Mouse (Mus musculus): ENCODE measurements at regions not wholly inside any gene's neighbourhood (a gene's known extent, or its start where the extent isn't known, plus 50 kb on each side); places are given as distances from the start of the nearest gene placed in this dataset.

- 73% methylated on average over 5 of the region's 5 CpGs for WGBS
- no peaks in the 10 kb centered on the region for H3K4me1 ChIP-seq (ENCODE audit: control insufficient read depth, insufficient read depth, low read length)
- no peak for ATAC-seq
- H3K27ac ChIP-seq (ENCODE audit: low read depth, low read length): no peak overlapping the region
- no peaks in the 10 kb centered on the region for H3K27me3 ChIP-seq (replicated peaks; ENCODE audit: control insufficient read depth, insufficient read depth, low read length)
- H3K9ac ChIP-seq (ENCODE audit: low read length): no peak overlapping the region
- no peaks in the 10 kb centered on the region for H3K9me3 ChIP-seq (replicated peaks; ENCODE audit: control insufficient read depth, low read length)
- no peak for DNase-seq (ENCODE audit: low spot score)
- H3K36me3 ChIP-seq (ENCODE audit: control insufficient read depth, insufficient read depth, low read length): no peaks in the 10 kb centered on the region
- H3K4me2 ChIP-seq (ENCODE audit: low read length): no peak overlapping the region
- no peak overlapping the region for H3K4me3 ChIP-seq (ENCODE audit: low read depth, low read length)
These were observed 151.3 kb upstream of the Rspo3 start for GRCm38 (mm10) chr10:29686982-29687381.

- H3K9ac ChIP-seq (ENCODE audit: low read length): no peak overlapping the region
- H3K9me3 ChIP-seq (replicated peaks; ENCODE audit: control insufficient read depth, low read length): no peaks in the 10 kb centered on the region
- no peaks in the 10 kb centered on the region for H3K4me1 ChIP-seq (ENCODE audit: control insufficient read depth, insufficient read depth, low read length)
- H3K4me3 ChIP-seq (ENCODE audit: low read depth, low read length): no peak overlapping the region
- H3K36me3 ChIP-seq (ENCODE audit: control insufficient read depth, insufficient read depth, low read length): no peaks in the 10 kb centered on the region
- no peak for DNase-seq (ENCODE audit: low spot score)
- H3K27me3 ChIP-seq (replicated peaks; ENCODE audit: control insufficient read depth, insufficient read depth, low read length): no peaks in the 10 kb centered on the region
- no peak overlapping the region for H3K4me2 ChIP-seq (ENCODE audit: low read length)
- H3K27ac ChIP-seq (ENCODE audit: low read depth, low read length): no peak overlapping the region
- no peak for ATAC-seq
- 19% methylated on average over 3 of the region's 3 CpGs for WGBS
These were observed 138.7 kb upstream of the Rspo3 start for GRCm38 (mm10) chr10:29674377-29674776.

- H3K4me3 ChIP-seq (ENCODE audit: low read depth, low read length): no peak overlapping the region
- WGBS: 40% methylated on average over 1 of the region's 1 CpGs
- DNase-seq (ENCODE audit: low spot score) (peak; percentile 40), ATAC-seq (peak; percentile 66; the same call in 1 of the 2 replicates)
- no peak overlapping the region for H3K4me2 ChIP-seq (ENCODE audit: low read length)
- no peak overlapping the region for H3K27ac ChIP-seq (ENCODE audit: low read depth, low read length)
- no peak overlapping the region for H3K9ac ChIP-seq (ENCODE audit: low read length)
- H3K9me3 ChIP-seq (replicated peaks; ENCODE audit: control insufficient read depth, low read length): no peaks in the 10 kb centered on the region
- H3K36me3 ChIP-seq (ENCODE audit: control insufficient read depth, insufficient read depth, low read length): no peaks in the 10 kb centered on the region
- H3K27me3 ChIP-seq (replicated peaks; ENCODE audit: control insufficient read depth, insufficient read depth, low read length): no peaks in the 10 kb centered on the region
- no peaks in the 10 kb centered on the region for H3K4me1 ChIP-seq (ENCODE audit: control insufficient read depth, insufficient read depth, low read length)
These were observed 126.1 kb upstream of the Rspo3 start for GRCm38 (mm10) chr10:29661752-29662151.

- Histone ChIP-seq H3K9me3 (replicated peaks; ENCODE audit: control insufficient read depth, low read length) (no peaks in the 10 kb centered on the region), H3K4me1 (ENCODE audit: control insufficient read depth, insufficient read depth, low read length) (no peaks in the 10 kb centered on the region), H3K27me3 (replicated peaks; ENCODE audit: control insufficient read depth, insufficient read depth, low read length) (no peaks in the 10 kb centered on the region), H3K27ac (ENCODE audit: low read depth, low read length) (no peak overlapping the region), H3K9ac (ENCODE audit: low read length) (no peak overlapping the region), H3K36me3 (ENCODE audit: control insufficient read depth, insufficient read depth, low read length) (no peaks in the 10 kb centered on the region), H3K4me3 (ENCODE audit: low read depth, low read length) (no peak overlapping the region), H3K4me2 (ENCODE audit: low read length) (no peak overlapping the region)
- no peak for DNase-seq (ENCODE audit: low spot score)
- WGBS: 84% methylated on average over 1 of the region's 1 CpGs
- no peak for ATAC-seq
These were observed 104.6 kb upstream of the Rspo3 start for GRCm38 (mm10) chr10:29640249-29640648.

DNA sequence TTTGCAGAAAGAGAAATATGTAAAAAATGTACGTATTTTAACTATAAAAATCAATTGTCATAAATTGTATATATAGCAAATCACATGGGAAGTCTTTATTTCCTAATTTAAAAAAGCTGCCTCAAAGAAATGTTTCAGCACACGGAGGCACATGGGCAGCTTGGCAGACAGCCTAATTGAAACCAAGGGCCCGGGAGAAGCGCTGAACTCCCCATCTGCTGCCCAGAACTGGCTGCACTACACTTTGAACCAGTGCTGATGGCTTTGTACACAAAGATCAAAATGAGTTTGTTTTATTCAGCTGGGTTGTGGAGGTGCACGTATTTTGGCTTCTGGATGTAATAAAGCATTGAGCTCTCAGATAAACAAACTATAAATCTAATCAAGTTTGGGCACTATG, 100.2 kb upstream of the Rspo3 start:
- no peak overlapping the region for H3K4me2 ChIP-seq (ENCODE audit: low read length)
- H3K27me3 ChIP-seq (replicated peaks; ENCODE audit: control insufficient read depth, insufficient read depth, low read length): no peaks in the 10 kb centered on the region
- WGBS: 35% methylated on average over 5 of the region's 5 CpGs
- no peak overlapping the region for H3K27ac ChIP-seq (ENCODE audit: low read depth, low read length)
- H3K4me3 ChIP-seq (ENCODE audit: low read depth, low read length): no peak overlapping the region
- H3K4me1 ChIP-seq (ENCODE audit: control insufficient read depth, insufficient read depth, low read length): no peaks in the 10 kb centered on the region
- DNase-seq (ENCODE audit: low spot score) (peak; percentile 71), ATAC-seq (peak; percentile 80)
- no peaks in the 10 kb centered on the region for H3K36me3 ChIP-seq (ENCODE audit: control insufficient read depth, insufficient read depth, low read length)
- H3K9me3 ChIP-seq (replicated peaks; ENCODE audit: control insufficient read depth, low read length): no peaks in the 10 kb centered on the region
- no peak overlapping the region for H3K9ac ChIP-seq (ENCODE audit: low read length)

GRCm38 (mm10) chr10:29595455-29595854, 59.8 kb upstream of the Rspo3 start:
- Histone ChIP-seq H3K27me3 (replicated peaks; ENCODE audit: control insufficient read depth, insufficient read depth, low read length) (no peaks in the 10 kb centered on the region), H3K36me3 (ENCODE audit: control insufficient read depth, insufficient read depth, low read length) (no peaks in the 10 kb centered on the region), H3K4me3 (ENCODE audit: low read depth, low read length) (no peak overlapping the region), H3K4me1 (ENCODE audit: control insufficient read depth, insufficient read depth, low read length) (peaks cover 3% of the 10 kb centered on the region; the same call in 1 of the 2 replicates), H3K4me2 (ENCODE audit: low read length) (no peak overlapping the region), H3K27ac (ENCODE audit: low read depth, low read length) (no peak overlapping the region), H3K9me3 (replicated peaks; ENCODE audit: control insufficient read depth, low read length) (no peaks in the 10 kb centered on the region), H3K9ac (ENCODE audit: low read length) (no peak overlapping the region)
- 25% methylated on average over 4 of the region's 4 CpGs for WGBS
- DNase-seq (ENCODE audit: low spot score) (peak; percentile 6), ATAC-seq (no peak)

- Histone ChIP-seq H3K4me2 (ENCODE audit: low read length) (no peak overlapping the region), H3K27ac (ENCODE audit: low read depth, low read length) (no peak overlapping the region)
- 33% methylated on average over 1 of the region's 1 CpGs for WGBS
These were observed 59.3 kb upstream of the Rspo3 start for GRCm38 (mm10) chr10:29594969-29595368.

DNA sequence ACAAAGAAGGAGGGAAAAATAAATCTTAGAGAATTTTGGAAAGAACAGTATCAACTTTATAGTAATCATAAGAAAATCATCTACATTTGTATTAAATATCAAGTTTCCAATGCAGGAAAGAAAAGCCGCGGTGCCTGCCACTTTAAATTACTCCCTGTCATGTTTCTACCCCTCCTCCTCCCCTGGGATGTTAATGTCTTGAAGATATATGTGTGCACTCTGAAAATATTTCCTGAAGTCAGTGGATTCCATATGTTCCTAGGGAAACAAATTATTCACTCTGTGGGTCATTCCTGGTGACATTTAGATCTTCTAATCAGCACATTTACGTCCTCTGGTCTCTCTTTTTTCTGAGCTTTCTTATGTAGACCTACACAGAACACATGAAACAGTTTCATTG, 57.2 kb upstream of the Rspo3 start:
- no peaks in the 10 kb centered on the region for H3K9me3 ChIP-seq (replicated peaks; ENCODE audit: control insufficient read depth, low read length)
- H3K4me1 ChIP-seq (ENCODE audit: control insufficient read depth, insufficient read depth, low read length): peaks cover 3% of the 10 kb centered on the region; the same call in 1 of the 2 replicates
- no peak overlapping the region for H3K27ac ChIP-seq (ENCODE audit: low read depth, low read length)
- no peak overlapping the region for H3K4me3 ChIP-seq (ENCODE audit: low read depth, low read length)
- H3K36me3 ChIP-seq (ENCODE audit: control insufficient read depth, insufficient read depth, low read length): no peaks in the 10 kb centered on the region
- H3K27me3 ChIP-seq (replicated peaks; ENCODE audit: control insufficient read depth, insufficient read depth, low read length): no peaks in the 10 kb centered on the region
- 92% methylated on average over 3 of the region's 3 CpGs for WGBS
- H3K9ac ChIP-seq (ENCODE audit: low read length): no peak overlapping the region
- DNase-seq (ENCODE audit: low spot score): no peak
- no peak for ATAC-seq
- no peak overlapping the region for H3K4me2 ChIP-seq (ENCODE audit: low read length)

More at GRCm38 (mm10) chr10:29594969-29595368, 59.3 kb upstream of the Rspo3 start:
- no peaks in the 10 kb centered on the region for H3K9me3 ChIP-seq (replicated peaks; ENCODE audit: control insufficient read depth, low read length)
- no peak for ATAC-seq
- H3K4me1 ChIP-seq (ENCODE audit: control insufficient read depth, insufficient read depth, low read length): peaks cover 3% of the 10 kb centered on the region; the same call in 1 of the 2 replicates
- no peak overlapping the region for H3K9ac ChIP-seq (ENCODE audit: low read length)
- no peak overlapping the region for H3K4me3 ChIP-seq (ENCODE audit: low read depth, low read length)
- H3K36me3 ChIP-seq (ENCODE audit: control insufficient read depth, insufficient read depth, low read length): no peaks in the 10 kb centered on the region
- no peaks in the 10 kb centered on the region for H3K27me3 ChIP-seq (replicated peaks; ENCODE audit: control insufficient read depth, insufficient read depth, low read length)
- no peak for DNase-seq (ENCODE audit: low spot score)

GRCm38 (mm10) chr10:29590187-29590586, 54.5 kb upstream of the Rspo3 start:
- no peak overlapping the region for H3K9ac ChIP-seq (ENCODE audit: low read length)
- H3K4me1 ChIP-seq (ENCODE audit: control insufficient read depth, insufficient read depth, low read length): no peaks in the 10 kb centered on the region; the same call in 1 of the 2 replicates
- no peak overlapping the region for H3K4me2 ChIP-seq (ENCODE audit: low read length)
- no peak overlapping the region for H3K4me3 ChIP-seq (ENCODE audit: low read depth, low read length)
- H3K36me3 ChIP-seq (ENCODE audit: control insufficient read depth, insufficient read depth, low read length): no peaks in the 10 kb centered on the region
- DNase-seq (ENCODE audit: low spot score) (peak; percentile 28), ATAC-seq (no peak)
- no peaks in the 10 kb centered on the region for H3K27me3 ChIP-seq (replicated peaks; ENCODE audit: control insufficient read depth, insufficient read depth, low read length)
- no peaks in the 10 kb centered on the region for H3K9me3 ChIP-seq (replicated peaks; ENCODE audit: control insufficient read depth, low read length)
- no peak overlapping the region for H3K27ac ChIP-seq (ENCODE audit: low read depth, low read length)

Measured in forebrain, embryonic 14.5 days (tissue).